Mouse (Mus musculus): ENCODE measurements at regions not wholly inside any gene's neighbourhood (a gene's known extent, or its start where the extent isn't known, plus 50 kb on each side); places are given as distances from the start of the nearest gene placed in this dataset.

DNA sequence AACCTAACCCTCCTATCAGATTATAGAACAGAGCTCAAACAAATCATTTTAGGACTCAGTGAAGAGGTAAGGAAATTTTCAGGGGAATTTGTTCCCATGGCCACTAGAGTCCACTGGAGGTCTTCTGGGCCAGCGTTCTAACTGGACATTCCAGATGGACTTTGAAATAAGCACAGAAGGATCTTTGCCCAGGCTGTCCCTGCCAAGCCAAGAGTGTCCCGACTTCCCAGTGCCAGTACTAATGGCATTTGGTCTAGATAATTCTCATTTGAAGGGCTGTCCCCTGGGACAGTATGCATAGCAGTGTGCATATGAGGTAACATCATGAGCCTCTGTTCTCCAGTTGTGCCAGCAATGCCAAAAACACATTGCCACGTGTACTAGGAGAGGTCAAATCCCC is 97.7 kb upstream of the Tnfsf11 start:
- DNase-seq (ENCODE audit: low read depth in 1 of 2, low spot score in 2 of 2), result no peak
- WGBS, result 73% methylated on average over 3 of the region's 3 CpGs
- Histone ChIP-seq H3K4me3 (ENCODE audit: extremely low read depth, insufficient read depth, insufficient read length) (no peak overlapping the region), H3K4me1 (ENCODE audit: control insufficient read depth, insufficient read depth, insufficient read length) (no peaks in the 10 kb centered on the region), H3K36me3 (ENCODE audit: control insufficient read depth, insufficient read depth, low read length) (no peaks in the 10 kb centered on the region), H3K27ac (ENCODE audit: insufficient read depth, low read length) (no peak overlapping the region), H3K27me3 (ENCODE audit: control insufficient read depth, insufficient read depth, low read length) (no peaks in the 10 kb centered on the region)
- TF ChIP-seq CTCF (IDR thresholded peaks at IDR 0.05; ENCODE audit: extremely low read depth, insufficient read depth, insufficient read length, insufficient replicate concordance), result no peak

DNA sequence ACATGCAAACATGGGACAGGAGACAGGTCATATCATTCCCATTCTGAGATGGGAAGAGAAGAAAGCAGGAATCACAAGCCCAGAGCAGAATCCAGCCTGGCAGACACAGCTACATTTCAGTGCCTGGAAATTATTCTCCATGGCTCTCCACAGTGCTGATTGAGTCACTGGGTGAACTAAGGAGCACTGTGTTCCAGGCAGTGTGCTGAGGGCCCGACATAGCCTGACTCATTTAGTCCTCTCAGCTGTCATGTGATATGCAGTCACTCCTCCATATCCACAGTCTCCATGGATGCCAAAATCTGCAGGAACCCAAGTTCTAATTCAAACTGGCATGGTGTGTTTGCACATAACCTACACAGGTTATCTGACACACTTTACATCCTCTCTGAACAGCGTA is 90.1 kb upstream of the Tnfsf11 start:
- H3K27me3 ChIP-seq (ENCODE audit: control insufficient read depth, insufficient read depth, low read length), result no peaks in the 10 kb centered on the region
- H3K36me3 ChIP-seq (ENCODE audit: control insufficient read depth, insufficient read depth, low read length), result no peaks in the 10 kb centered on the region
- no peak overlapping the region for H3K27ac ChIP-seq (ENCODE audit: insufficient read depth, low read length)
- no peaks in the 10 kb centered on the region for H3K4me1 ChIP-seq (ENCODE audit: control insufficient read depth, insufficient read depth, insufficient read length)
- WGBS, result 86% methylated on average over 2 of the region's 2 CpGs
- TF ChIP-seq CTCF (IDR thresholded peaks at IDR 0.05; ENCODE audit: extremely low read depth, insufficient read depth, insufficient read length, insufficient replicate concordance) (no peak), POLR2A (IDR thresholded peaks at IDR 0.05; ENCODE audit: low read depth, low read length) (no peak)
- DNase-seq (ENCODE audit: low read depth in 1 of 2, low spot score in 2 of 2), result no peak
- H3K4me3 ChIP-seq (ENCODE audit: extremely low read depth, insufficient read depth, insufficient read length), result no peak overlapping the region

DNA sequence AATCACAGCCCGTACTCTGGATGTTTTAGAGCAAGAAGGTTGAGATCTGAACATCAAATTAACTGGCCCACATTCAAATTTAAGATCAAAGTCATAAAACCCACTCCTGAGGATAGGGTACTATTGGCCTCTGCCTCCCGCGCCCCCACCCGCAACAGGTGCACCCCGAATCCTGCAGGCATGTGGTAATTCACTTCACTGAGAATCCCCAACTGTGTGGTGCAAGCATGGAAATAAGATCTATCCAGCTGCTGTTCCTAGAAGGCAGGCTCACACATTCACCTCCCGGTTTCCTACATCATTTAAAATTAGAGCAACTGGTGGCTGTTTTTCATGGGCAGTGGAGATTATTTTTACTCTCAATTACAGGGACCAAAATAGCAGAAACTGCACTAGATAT is 87.8 kb upstream of the Tnfsf11 start:
- H3K27me3 ChIP-seq (ENCODE audit: control insufficient read depth, insufficient read depth, low read length), result no peaks in the 10 kb centered on the region
- H3K4me1 ChIP-seq (ENCODE audit: control insufficient read depth, insufficient read depth, insufficient read length), result no peaks in the 10 kb centered on the region
- H3K27ac ChIP-seq (ENCODE audit: insufficient read depth, low read length), result no peak overlapping the region
- no peaks in the 10 kb centered on the region for H3K36me3 ChIP-seq (ENCODE audit: control insufficient read depth, insufficient read depth, low read length)
- 89% methylated on average over 6 of the region's 6 CpGs for WGBS
- no peak overlapping the region for H3K4me3 ChIP-seq (ENCODE audit: extremely low read depth, insufficient read depth, insufficient read length)
- no peak for DNase-seq (ENCODE audit: low read depth in 1 of 2, low spot score in 2 of 2)
- TF ChIP-seq POLR2A (IDR thresholded peaks at IDR 0.05; ENCODE audit: low read depth, low read length) (no peak), CTCF (IDR thresholded peaks at IDR 0.05; ENCODE audit: extremely low read depth, insufficient read depth, insufficient read length, insufficient replicate concordance) (no peak)

DNA sequence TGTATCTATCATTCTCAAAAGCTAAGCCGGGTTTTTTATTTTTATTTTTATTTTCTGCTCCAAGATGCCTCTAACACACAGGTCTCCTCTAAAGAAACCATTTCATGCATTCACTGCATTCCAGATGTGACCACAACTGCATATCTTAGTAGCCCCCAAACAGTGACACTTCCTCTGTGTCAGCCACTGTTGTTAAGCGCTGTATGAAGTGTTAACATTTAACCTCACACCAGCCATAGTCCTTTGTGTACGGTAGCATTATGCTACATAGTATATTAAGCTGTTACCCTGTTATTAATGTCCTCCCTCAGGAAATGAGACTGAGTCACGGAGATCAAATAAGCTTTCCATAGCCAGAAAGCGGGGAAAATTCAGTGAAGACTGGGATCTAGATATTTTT is 79.2 kb upstream of the Tnfsf11 start:
- DNase-seq (ENCODE audit: low read depth in 1 of 2, low spot score in 2 of 2), result no peak
- H3K4me3 ChIP-seq (ENCODE audit: extremely low read depth, insufficient read depth, insufficient read length), result no peak overlapping the region
- WGBS, result 71% methylated on average over 5 of the region's 5 CpGs
- H3K27ac ChIP-seq (ENCODE audit: insufficient read depth, low read length), result no peak overlapping the region
- no peak for TF ChIP-seq POLR2A (IDR thresholded peaks at IDR 0.05; ENCODE audit: low read depth, low read length)
- no peak for TF ChIP-seq CTCF (IDR thresholded peaks at IDR 0.05; ENCODE audit: extremely low read depth, insufficient read depth, insufficient read length, insufficient replicate concordance)
- no peaks in the 10 kb centered on the region for H3K4me1 ChIP-seq (ENCODE audit: control insufficient read depth, insufficient read depth, insufficient read length)
- no peaks in the 10 kb centered on the region for H3K27me3 ChIP-seq (ENCODE audit: control insufficient read depth, insufficient read depth, low read length)
- H3K36me3 ChIP-seq (ENCODE audit: control insufficient read depth, insufficient read depth, low read length), result no peaks in the 10 kb centered on the region

DNA sequence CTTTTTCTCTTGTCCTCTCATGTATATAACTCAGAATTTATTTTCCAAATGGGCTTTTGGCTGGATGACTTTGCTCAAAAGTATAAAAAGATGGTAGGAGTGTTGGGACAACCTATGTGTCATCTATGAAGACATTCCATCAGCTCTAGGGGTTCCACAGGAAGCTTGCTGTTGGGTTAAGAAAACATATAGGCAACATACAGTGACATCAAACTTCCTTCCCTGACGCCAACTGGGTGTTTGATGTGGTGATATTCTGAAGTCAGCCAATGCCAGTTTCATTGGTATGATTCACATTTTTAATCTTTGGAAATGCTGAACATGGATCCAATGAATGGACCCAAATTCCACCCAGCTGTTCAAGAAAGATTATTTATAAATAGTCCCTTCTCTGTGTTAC is 76.5 kb upstream of the Tnfsf11 start:
- Histone ChIP-seq H3K27me3 (ENCODE audit: control insufficient read depth, insufficient read depth, low read length) (no peaks in the 10 kb centered on the region), H3K36me3 (ENCODE audit: control insufficient read depth, insufficient read depth, low read length) (no peaks in the 10 kb centered on the region), H3K27ac (ENCODE audit: insufficient read depth, low read length) (no peak overlapping the region), H3K4me1 (ENCODE audit: control insufficient read depth, insufficient read depth, insufficient read length) (no peaks in the 10 kb centered on the region), H3K4me3 (ENCODE audit: extremely low read depth, insufficient read depth, insufficient read length) (no peak overlapping the region)
- TF ChIP-seq POLR2A (IDR thresholded peaks at IDR 0.05; ENCODE audit: low read depth, low read length), result no peak
- no peak for TF ChIP-seq CTCF (IDR thresholded peaks at IDR 0.05; ENCODE audit: extremely low read depth, insufficient read depth, insufficient read length, insufficient replicate concordance)
- peak in 1 of 2 experiments; percentile 14 for DNase-seq (ENCODE audit: low read depth in 1 of 2, low spot score in 2 of 2)
- WGBS, result 40% methylated on average over 1 of the region's 1 CpGs

DNA sequence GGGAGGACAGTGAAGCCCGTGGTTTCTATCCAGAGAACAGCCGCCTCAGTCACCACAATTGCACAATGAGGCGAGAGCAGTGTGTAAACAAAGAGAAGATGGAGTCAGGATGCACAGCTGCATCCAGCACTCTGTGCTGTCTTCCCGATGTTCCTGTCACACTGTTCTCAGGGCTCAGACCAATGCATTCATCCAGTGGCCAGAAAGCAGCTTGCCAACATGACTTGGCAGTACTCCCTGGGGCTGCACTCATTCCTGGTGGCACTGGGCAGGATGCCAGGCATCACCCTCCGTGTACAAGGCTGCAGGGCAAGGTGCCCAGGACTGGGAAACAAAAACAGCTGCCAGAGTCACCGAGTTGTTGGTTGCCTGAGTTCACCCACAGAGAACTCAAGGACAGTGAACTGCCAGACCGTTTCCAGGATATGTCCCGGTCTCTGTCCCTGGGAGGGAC is 75.4 kb upstream of the Tnfsf11 start:
- no peaks in the 10 kb centered on the region for H3K4me1 ChIP-seq (ENCODE audit: control insufficient read depth, insufficient read depth, insufficient read length)
- no peak for TF ChIP-seq CTCF (IDR thresholded peaks at IDR 0.05; ENCODE audit: extremely low read depth, insufficient read depth, insufficient read length, insufficient replicate concordance)
- TF ChIP-seq POLR2A (IDR thresholded peaks at IDR 0.05; ENCODE audit: low read depth, low read length), result no peak
- H3K4me3 ChIP-seq (ENCODE audit: extremely low read depth, insufficient read depth, insufficient read length), result no peak overlapping the region
- no peak for DNase-seq (ENCODE audit: low read depth in 1 of 2, low spot score in 2 of 2)
- H3K27ac ChIP-seq (ENCODE audit: insufficient read depth, low read length), result no peak overlapping the region
- WGBS, result 45% methylated on average over 8 of the region's 8 CpGs
- no peaks in the 10 kb centered on the region for H3K27me3 ChIP-seq (ENCODE audit: control insufficient read depth, insufficient read depth, low read length)
- H3K36me3 ChIP-seq (ENCODE audit: control insufficient read depth, insufficient read depth, low read length), result no peaks in the 10 kb centered on the region

DNA sequence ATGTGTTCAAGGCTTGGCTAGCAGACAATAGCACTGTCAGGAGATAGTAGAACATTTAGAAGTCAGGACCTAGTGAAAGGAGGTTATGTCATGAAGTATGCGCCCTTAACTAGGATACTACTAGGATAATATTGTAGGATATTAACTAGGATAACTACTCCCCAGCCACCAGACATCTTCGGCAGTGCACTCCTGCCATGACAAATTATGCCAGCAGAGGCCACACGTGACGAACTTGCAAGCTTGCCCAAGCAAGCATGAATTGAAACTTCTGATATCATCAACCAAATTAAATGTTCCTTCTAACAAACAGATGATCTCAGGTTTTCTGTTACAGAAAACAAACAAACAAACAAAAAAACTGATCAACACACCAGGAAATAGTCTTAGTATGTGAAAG is 72.2 kb upstream of the Tnfsf11 start:
- 79% methylated on average over 4 of the region's 4 CpGs for WGBS
- no peak for TF ChIP-seq POLR2A (IDR thresholded peaks at IDR 0.05; ENCODE audit: low read depth, low read length)
- no peak for TF ChIP-seq CTCF (IDR thresholded peaks at IDR 0.05; ENCODE audit: extremely low read depth, insufficient read depth, insufficient read length, insufficient replicate concordance)
- no peak overlapping the region for H3K4me3 ChIP-seq (ENCODE audit: extremely low read depth, insufficient read depth, insufficient read length)

More for the DNA sequence above, 72.2 kb upstream of the Tnfsf11 start:
- Histone ChIP-seq H3K27ac (ENCODE audit: insufficient read depth, low read length) (no peak overlapping the region), H3K27me3 (ENCODE audit: control insufficient read depth, insufficient read depth, low read length) (no peaks in the 10 kb centered on the region), H3K36me3 (ENCODE audit: control insufficient read depth, insufficient read depth, low read length) (no peaks in the 10 kb centered on the region), H3K4me1 (ENCODE audit: control insufficient read depth, insufficient read depth, insufficient read length) (no peaks in the 10 kb centered on the region)
- no peak for DNase-seq (ENCODE audit: low read depth in 1 of 2, low spot score in 2 of 2)
